Mouse (Mus musculus): ENCODE results near the gene Mark4.
A peak's percentile ranks its signal among the peaks of the same experiment; 100 is the strongest.

The Mark4 gene

DNA sequence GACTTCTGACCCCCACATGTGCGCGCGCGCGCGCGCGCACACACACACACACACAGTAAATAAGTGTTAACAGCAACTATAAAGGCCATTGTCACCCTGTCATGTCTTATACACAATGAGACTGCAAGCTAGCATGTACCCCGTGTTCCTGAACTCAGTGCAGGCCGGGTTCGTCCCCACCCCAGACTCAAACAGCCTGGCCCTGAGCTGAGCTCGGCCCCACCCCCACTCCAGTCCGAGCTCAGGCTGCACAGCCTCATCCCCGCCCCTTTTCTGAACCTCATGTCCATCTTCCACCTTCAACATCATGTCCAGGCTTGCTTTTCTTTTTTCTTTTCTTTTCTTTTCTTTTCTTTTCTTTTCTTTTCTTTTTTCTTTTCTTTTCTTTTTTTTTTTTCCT, 11.7 kb upstream of the Mark4 start:
- DNase-seq (ENCODE audit: low spot score), result no peak

DNA sequence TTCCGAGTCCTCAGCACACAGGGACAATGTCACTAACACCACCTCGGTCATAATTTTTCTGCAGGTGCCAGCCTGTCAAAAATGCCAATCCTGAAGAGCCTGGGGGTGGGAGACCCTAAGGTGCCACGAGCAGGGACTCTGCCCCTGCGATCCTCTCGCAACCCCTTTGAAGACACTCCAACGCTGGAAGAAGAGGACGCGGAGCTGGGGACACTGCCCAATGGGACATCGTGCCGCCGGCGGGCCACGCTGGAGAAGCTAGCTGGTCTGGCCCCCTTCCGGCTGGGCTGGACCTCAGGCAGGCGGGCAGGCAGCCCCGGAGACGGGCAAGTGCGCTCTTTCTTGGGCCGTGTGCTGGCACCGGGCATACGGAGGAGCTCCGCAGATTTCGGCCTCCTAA, 10.8 kb upstream of the Mark4 start:
- DNase-seq (ENCODE audit: low spot score), result no peak

DNA sequence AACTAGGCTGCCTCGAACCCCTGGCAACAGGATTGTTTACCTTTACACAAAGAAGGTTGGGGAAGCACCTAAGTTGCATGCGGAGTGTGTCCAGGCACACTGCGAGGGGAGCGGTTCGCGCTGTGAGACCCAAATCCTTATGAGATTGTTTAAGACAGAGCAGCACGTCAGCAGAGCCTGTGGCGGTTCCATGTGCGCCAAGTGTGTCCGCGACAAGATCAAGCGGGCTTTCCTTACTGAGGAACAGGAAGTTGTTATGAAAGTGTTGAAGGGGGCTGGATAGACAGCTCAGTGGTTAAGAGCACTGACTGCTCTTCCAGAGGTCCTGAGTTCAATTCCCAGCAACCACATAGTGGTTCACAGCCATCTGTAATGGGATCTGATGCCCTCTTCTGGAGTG, 9.7 kb upstream of the Mark4 start:
- no peak for DNase-seq (ENCODE audit: low spot score)

DNA sequence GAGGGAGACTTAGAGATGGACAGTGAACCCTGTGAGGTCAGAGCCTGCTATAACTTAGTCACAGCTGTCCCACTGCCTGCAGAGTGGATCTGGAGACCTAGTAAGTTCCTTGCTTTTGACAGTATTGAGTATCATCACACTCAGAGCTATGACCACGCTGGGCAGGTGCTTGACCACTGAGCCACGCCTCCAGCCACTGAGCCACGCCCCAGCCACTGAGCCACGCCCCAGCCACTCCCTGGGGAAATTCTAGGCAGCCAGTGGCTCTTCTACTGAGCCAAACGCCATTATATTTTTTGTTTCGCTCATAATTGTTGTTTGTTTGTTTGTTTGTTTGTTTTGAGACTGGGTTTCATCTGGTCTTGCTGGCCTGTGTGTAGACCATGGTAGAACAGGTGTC, 9.0 kb upstream of the Mark4 start:
- DNase-seq (ENCODE audit: low spot score), result no peak

DNA sequence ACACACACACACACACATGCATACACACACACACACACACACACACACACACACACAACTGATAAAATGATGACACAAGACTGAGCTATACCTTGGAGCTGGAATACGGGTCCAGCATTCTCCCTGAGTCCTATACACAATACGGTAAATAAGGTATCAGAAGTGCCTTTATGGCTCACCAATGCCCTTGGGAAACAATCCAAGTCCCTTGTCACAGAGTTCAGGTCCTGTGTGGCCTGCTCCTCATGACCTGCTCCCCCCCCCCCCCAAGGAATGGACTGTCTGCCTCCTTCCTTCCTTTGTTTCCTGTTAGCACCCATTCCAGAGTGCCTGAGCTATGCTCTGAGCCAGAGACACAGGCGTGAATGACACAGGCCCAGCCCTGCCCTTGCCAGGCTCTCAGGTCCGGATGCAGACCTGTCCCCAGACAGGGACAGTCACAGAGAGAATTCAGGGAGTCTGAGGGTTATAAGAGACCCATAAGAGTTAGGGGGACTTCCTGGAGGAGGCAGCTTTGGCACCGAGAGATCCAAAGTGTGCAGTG, 8.1 kb upstream of the Mark4 start:
- DNase-seq (ENCODE audit: low spot score), result no peak

DNA sequence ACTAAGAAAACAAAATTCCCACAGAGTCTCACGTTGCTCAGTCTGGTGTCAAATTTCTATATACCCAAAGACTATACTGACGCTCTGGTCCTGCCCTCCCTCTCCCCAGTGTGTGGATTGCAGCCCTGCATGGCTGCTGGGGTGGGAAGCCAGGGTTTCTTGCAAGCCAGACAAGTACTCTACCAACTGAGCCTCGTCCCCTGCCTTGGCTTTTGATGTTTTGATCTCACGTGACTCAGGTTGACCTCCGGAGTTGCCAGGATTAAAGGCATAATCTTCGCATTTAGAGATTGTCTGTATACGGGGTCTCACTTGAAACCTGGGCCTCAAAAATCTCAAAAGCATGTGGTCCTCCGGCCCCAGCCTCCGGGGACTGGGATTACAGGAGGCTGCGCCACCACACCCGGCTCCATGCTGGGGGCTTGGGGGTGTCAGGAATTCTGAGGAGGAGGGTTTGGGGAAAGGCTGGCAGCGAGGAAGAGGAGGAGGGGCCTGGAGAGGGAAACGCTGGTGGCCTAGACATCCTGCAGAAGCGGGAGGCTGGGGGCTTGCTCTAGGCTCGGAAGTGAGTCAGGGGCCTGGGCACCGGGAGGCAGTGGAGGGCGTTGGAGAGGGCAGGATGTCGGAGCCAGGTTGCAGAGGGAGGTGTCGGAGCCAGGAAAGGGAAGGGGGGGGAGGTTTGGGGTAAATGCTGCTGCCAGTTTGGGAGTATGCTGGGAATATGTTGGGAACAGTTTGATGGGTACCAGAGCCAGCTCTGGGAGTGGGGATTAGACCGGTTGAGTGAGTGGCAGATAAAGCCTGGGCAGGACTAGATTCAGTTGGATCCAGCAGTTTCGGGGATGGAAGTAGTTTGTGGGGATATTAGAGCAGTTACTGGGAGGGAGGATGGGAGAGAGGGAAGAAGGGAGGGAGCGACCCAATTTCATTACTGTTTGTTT, 6.0 kb upstream of the Mark4 start:
- DNase-seq (ENCODE audit: low spot score), result no peak

DNA sequence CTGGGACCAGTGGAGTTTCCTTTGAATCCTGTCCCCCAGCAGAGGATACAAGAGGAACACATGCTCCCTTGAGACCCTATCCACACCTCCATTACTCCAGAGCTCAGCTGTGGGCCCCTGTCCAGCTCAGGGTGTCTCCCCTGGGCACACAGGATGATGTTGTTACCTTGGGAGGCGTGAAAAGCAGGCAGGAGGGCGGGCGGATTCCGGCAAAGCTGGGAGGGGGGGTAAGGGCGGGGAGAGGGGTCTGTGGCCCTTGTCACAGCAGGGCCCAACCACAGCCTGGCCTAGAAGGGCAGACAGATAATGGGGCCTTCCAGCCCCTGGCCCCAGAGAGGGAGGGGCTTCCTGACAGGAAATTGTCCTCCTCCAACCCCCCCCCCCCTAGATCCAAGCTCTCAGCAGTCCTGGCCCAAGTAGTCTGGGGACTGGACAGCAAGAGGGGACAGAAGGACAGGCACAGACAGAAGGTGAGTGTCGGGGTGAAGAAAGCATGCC, 4.3 kb upstream of the Mark4 start, which contains the start of gene Exoc3l2:
Gene Exoc3l2, plus strand, starts transcription at position 448 of the 498 bp plus-strand sequence.
- DNase-seq (ENCODE audit: low spot score), result no peak

DNA sequence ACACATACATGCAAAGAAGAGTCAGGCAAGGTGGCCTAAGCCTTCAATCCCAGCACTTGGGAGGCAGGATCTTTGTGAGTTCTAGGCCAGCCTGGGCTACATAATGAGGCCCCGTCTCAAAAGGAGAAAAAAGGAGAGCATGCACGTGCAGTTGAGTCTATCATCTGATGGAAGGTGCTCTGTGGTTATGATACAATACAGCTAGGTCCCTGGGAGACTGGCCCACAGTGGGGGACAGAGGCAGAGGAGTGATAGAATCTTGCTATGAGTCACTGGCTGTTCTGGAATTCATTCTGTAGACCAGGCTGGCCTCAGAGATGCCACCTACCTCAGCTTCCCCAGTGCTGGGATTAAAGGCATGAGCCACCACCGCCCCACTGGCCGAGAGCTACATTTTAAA, 3.8 kb upstream of the Mark4 start:
- DNase-seq (ENCODE audit: low spot score), result no peak

DNA sequence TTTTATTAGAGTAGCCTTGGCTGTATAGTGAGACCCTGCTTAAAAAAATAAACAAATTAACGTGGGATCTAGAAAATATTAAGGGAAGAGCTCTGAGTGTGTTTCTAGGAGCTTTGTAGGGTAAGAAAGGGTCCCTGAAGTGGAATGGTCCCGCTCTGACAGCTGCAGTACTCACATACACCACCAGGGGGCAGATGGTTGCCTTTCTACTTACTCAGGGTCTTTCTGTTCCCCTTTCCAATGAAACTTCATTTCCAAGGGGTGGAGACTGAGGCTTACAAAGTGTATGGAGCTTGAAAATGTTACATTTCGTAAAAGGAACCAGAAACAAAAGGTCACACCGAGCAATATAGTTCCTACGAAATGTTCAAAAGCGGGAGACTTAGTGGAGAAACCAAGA, 2.9 kb upstream of the Mark4 start:
- peak; percentile 78 for DNase-seq (ENCODE audit: low spot score)

DNA sequence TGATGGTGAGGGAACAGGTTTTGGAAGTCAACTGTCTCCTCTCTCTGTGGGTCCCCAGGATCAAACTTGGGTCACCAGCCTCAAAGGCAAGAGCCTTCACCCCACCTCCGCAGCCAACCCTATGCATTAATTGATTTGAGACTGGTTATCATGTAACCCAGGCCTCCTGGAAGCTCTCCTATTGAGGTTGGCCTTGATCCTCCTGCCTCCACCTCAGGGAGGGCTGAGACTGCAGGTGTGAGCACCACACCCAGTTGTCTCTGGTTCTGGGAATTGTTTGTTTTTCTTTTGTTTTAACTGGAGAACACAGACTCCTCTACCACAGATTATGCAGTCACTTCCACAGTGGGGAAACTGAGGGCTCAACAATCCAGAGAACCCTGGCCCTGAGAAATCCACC, 1.9 kb upstream of the Mark4 start:
- DNase-seq (ENCODE audit: low spot score), result no peak

DNA sequence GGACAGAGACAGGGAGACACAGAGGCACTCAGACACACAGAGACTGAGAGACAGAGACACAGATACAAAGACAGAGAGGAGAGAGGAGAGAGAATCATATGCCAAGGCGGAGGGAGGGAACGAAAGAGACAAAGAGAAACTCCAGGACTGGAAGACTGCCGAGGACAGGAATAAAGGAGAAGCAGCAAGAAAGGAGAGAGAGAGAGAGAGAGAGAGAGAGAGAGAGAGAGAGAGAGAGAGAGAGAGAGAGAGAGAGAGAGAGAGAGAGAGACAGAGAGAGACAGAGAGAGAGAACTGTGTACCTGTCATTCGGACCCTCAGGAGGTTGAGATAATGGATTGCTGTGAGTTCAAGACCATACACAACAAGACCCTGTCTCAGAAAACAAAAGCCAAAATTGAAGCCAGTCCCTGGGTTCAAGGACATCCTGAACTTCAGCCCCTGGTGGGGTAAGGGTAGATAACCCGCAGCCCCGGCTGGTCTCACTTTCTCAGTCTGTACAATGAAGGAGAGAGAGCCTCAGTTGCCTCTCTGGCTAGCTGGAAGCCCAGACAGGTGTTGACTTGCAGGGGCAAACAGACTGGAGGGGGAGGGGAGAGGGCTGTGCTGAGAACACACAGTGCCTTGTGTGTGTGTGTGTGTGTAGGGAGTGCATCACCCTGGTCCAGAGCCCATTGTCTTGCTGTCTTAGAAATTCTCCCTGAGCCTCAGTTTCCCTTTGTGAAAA, 686 bp upstream of the Mark4 start:
- no peak for DNase-seq (ENCODE audit: low spot score)

DNA sequence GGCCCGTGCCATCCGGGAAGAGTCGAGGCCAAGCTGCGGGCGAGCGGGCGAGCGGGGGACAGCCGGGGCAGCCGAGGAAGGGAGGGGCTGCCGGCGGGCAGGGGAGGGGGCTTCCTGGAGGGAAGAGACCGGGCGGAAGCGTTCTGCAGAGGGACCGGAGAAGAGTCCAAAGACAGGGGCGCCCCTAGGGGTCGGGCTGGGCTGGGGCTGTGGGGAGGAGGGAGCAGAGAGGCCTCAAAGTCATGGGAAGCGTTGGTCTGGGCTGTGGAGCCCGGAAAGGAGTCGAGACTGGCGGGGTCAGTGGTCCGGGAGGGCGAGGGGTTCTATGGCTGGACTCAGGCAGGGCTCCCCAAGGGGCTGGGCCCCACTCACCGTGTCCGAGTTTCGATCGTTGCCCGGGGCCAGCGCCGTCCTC, 542 bp downstream of the Mark4 start:
- peak; percentile 53 for DNase-seq (ENCODE audit: low spot score)

DNA sequence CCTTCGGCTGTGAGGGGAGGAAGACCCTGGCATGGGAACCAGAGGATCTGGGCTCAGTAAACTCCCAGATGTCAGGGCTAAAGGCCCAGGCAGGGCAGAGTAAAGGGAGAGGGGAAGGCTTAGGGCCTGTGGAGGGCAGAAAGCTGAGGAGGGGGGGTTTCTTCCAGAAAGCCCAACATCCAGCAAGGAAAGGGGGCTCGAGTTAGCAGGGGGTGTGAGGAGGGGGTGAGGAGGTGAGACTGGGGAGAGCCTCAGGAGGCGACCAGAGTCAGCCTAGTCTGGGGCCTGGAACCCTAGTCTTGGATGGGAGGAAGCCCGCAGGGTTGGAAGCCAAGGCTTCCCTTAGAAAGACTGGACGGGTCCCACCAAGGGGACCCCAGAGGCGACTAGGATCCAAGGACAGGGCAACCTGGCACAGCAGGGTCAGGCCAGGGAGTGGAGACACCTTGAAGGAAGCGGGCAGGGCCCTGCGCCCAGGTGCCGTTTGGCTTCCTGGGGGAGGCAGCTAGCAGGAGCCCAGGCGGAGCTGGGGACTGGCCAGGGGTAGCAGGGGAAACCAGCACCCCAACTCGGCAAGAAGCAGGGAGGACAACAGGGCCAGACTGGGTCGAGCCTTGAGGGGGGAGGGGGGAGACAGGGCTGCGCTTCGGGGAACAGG, 1.1 kb downstream of the Mark4 start:
- DNase-seq (ENCODE audit: low spot score), result no peak

DNA sequence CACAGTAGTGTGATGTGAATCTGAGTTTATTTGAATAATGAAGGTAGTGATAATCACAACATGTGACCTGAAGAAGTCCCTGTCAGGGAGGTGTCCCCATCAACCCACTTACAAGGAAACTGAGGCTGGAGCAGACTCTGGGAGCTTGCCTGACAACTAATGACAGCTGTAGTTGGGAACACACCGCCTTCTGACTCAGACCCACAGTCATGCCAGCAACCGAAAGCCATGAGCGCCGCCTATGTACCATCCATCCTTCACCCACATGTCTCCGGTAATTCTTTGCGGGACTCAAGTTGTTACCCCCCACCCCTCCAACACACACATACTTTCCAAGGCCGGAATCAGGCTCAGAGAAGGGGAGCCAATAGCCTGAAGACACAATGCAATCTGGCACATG, 2.0 kb downstream of the Mark4 start:
- no peak for DNase-seq (ENCODE audit: low spot score)

DNA sequence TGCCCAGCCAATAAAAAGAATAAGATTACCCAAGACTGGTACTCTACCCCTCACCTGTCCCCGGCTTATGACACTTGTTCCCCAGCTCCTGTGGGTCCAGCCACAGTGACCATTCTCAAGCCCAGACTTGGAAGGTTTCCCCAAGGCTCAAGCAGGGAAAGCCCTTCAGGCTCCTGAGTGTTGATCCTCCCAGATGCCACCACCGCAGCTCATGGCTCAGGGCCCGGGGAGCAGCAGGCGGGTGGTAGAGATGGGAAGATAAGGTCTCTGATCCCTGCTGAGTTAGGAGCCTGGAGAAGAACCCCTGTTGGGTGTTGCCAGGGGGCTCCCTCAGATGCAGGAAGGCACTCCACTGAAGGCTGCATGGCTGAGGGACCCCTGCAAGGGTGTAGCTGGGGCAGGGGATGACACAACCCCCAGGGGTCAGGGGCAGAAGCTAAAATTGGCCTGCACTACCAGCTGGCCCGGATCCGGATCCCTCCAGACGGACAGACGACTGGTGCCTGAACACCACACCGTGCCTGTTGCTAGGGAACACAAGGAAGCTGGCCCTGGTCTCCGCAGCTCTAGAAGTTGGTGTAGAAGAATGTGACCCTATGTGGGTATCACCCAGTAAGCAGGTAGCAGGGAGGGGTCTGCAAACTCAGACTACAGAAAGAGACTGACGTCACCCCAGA, 2.7 kb downstream of the Mark4 start:
- no peak for DNase-seq (ENCODE audit: low spot score)

DNA sequence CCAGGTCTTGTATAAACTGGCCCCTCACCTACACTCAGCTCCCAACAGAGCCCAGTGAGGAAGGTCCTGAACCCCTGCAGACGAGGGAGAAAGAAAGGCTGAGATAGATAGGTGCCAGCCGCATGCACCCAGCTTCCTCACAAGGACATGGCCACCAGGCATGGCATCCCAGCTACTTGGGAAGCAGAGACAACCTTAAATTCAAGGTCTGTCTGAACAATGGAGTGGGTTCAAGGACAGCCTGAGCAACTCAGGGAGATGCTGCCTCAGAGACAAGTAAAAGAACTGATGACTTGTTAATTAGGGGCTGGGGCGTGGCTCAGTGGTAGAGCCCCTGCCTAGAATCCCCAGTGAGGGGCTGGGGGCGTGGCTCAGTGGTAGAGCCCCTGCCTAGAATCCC, 3.4 kb downstream of the Mark4 start:
- no peak for DNase-seq (ENCODE audit: low spot score)

DNA sequence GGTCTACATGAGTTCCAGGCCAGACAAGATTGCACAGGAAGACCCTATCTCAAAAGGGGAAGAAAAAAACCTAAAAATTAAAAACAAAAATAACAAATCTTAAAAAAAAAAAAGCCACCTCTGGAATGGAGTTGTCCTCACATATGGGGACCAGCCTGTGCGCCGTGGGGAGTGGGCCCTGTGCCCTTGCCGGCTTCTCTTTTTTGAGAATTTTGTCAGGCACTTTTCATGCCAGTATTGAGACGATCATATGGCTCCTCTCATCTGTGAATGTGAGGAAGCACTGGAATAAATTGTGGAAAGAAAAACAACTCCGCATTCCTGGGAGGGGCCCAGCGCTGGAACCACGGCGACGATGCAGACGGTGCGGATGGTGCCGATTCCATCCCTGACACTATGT, 9.5 kb downstream of the Mark4 start:
- DNase-seq (ENCODE audit: low spot score), result no peak

DNA sequence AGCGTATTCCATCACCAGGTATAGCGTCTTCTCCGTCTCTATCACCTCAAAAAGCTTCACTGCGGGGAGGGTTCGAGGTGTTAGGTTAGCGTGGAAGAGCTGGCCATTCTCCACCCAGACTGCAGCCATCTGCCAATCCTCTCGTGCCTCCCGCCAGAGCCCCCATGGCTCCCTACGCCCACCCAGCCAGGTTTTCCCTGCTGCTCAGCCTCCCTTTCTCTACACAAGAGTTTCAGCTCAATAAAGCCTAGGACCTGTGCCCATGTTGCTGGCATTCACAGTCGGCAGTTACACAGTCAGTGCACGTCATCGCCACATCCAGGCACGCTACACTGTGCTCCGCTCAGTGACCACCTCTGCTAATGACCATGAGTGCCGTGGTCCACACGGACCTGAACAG, 10.9 kb downstream of the Mark4 start:
- DNase-seq (ENCODE audit: low spot score), result no peak

DNA sequence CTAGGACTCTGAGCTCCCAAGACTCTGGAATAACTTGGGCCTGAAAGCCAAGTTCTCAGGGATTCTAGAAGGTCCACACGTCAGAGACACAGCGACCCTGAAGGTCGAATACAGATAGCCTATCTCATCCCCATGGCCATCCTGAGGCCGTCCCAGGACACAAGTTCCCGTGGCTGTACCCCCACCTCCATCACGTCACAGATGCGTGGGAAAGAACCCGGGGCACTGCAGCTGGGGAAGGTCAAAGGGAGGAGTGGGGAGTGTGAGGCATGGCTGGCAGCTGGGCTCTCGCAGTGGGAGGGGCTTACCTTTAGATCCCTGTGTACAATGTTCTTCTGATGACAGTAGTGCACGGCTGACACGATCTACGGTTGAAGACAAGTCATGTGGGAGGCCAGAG, 13.8 kb downstream of the Mark4 start:
- DNase-seq (ENCODE audit: low spot score), result no peak

DNA sequence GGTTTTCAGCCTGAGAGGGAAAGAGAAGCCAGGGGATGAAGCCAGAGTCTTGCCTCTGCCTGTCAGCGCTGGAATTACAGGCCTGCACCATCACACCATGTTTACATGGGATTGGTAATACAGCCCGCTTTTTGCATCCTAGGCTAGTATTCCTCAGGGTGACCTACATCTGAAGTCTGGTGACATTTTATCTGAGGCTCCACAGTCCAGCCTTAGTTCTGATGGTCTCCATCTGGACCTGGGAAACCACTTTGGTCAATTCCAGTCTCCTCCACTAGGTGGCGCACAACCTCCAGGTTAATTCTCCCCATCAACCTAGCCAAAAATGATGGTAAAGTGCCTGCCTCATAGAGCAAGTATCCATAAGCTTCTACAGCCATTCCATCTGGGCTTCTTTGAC, 15.3 kb downstream of the Mark4 start:
- peak; percentile 84 for DNase-seq (ENCODE audit: low spot score)

DNA sequence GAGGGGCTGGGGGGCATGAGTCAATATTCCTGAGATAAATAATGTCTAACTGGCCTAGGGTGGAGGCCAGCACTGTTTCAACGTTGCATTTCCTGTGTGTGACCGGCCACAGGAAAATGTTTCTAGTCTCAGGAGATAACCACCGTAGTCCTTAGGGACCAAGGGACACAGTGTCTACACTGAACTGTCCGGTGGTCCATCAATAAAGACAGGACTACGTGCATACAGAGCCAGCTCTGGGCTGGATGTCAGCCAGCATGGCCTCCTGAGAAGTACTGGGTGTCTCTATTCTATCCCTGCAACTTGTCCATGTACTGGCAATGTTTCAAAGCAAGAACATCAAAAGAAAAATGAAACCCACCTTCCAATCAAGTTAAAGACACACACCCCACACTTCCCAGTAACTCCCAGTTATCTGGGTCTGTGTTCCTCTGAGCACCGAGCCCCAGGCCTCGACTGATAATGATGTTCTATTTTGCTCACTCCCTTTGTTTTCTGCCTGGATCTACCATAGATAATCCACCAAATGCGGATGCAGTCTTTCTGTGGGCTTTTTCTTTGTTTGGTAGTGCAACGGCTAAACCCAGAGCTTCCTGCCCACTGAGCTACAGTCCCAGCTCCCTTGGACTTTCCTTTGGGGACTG, 17.1 kb downstream of the Mark4 start:
- DNase-seq (ENCODE audit: low spot score), result peak; percentile 73

Measured in lung, postnatal 25 days (tissue).